Mouse (Mus musculus) spleen, postnatal 4 days (tissue): ENCODE measurements around the gene Dmrta2.

Experiments
- DNase-seq, 2 experiments: peaks; one replicate each; pipeline ENCODE4 v3.0.0; 2022; ENCODE audit warnings: low spot score in 2 of 2

Dmrta2 gene

DNA sequence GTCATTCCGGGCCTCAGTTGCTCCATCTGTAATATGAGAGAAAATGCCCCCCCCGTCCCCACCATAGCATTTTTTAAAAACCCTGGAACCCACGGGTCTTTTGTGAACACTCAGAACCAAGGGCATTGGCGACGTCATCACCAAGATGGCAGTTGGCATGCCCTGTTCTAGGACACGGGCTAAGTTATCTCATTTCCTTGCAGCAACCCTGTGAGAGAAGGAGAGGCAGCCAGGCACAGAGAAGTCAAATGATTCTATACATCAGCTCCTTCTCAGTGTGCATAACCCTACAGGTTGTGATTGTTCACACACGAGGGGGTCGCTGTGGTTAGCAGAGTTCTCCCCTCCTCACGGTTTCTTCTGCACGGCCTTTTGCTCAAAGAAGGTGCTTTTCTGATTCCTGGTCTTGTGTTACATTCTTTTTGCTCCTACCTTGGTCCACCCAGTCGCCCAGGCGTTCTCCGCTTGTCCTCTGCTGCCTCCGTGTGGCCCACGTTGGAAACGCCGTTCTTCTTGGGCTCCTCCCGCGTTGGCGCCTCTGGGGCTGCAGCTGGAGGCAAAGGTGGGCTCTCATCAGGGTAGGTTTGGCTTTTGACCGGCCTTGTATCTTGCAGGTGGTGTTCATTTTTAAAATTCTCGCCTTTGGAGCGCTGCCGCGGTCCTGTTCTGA, 44.2 kb downstream of the Dmrta2 start:
- DNase-seq: peak; percentile 65 to 87

DNA sequence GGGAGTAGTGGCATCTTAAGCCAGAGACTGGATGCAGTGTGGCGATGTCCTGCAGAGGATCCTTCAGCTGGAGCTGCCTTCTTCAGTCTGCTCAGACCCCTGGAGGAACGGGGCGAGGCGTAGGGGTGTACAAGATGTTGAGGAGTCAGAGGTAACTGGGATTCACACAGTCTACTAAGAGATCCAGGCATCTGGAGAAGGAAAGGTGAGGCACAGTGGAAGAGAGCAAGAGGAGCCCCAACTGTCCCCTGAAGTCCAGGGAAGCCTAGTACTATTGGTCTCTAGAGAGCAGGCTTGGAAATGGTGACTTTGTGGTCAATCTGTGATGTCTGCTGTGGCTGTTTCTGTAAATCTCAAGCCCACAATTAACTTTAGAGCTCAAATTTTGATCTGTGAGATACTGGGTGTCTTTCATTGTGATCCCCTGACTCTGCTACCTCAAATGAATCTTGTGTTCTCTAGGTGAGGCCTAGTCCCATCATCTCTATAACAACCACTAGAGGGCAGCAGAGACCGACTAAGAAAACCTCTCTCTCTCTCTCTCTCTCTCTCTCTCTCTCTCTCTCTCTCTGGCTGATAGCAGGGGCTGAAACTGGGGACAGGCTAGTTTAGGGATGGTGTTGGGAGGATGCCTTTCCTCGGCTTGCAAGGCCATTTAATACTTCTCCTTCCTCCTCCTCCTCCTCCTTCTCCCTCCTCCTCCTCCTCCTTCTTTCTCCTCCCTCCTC, 50.8 kb downstream of the Dmrta2 start:
- no peak for DNase-seq

DNA sequence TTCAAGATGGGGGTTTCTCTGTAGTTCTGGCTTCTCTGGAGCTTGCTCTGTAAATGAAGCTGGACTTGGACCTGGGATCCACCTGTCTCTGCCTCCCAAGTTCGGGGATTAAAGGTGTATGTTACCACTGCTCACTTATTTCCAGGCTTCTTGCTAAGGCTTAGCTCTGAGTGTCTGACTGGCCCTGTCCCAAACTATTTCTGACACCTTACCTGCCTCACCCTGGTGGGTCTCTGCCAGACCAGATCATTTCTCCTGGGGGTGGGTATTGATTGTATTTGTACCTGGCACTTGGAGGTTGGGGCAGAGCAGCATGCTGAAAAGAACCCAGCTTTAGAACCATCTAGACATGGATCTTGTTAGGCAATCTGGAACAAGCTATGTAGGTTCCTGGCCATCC, 51.6 kb downstream of the Dmrta2 start:
- peak in 1 of 2 experiments; percentile 39 for DNase-seq
